Mouse (Mus musculus) hindbrain, embryonic 15.5 days (tissue): Measurements from ENCODE around the gene 4930452B06Rik. TPM values are rescaled to one million over a fixed set of nuclear protein-coding genes. Genes with fewer than 3 reads are reported as not detected.

Experiments used
- ATAC-seq: fragments of 200-750 bp; cut with Nextera tagmentation; 2 replicates; pipeline ENCODE4 v1.8.0; 2017; ENCODE audit warnings: low read depth, moderate number of reproducible peaks, moderate TSS enrichment; ENCODE audit not compliant: low FRiP score
- H3K27ac ChIP-seq: fragments of 300-500 bp; sonication (generic); replicated peaks from 2 replicates; pipeline ENCODE4 v1.5.1; 2015; ENCODE audit warnings: mild to moderate bottlenecking, inconsistent platforms
- H3K27me3 ChIP-seq: fragments of 300-500 bp; sonication (generic); 2 replicates; pipeline ENCODE4 v1.6.1; 2015; ENCODE audit warnings: control low read depth, inconsistent platforms
- H3K36me3 ChIP-seq: fragments of 300-500 bp; sonication (generic); 2 replicates; pipeline ENCODE4 v1.6.1; 2015; ENCODE audit warnings: control low read depth, inconsistent platforms
- H3K4me1 ChIP-seq: fragments of 300-500 bp; sonication (generic); replicated peaks from 2 replicates; pipeline ENCODE4 v1.6.1; 2015; ENCODE audit warnings: control low read depth, inconsistent platforms
- H3K4me2 ChIP-seq: fragments of 300-500 bp; sonication (generic); 2 replicates; pipeline ENCODE4 v1.6.1; 2015; ENCODE audit warnings: moderate library complexity, mild to moderate bottlenecking, inconsistent platforms
- H3K4me3 ChIP-seq: fragments of 300-500 bp; sonication (generic); 2 replicates; pipeline ENCODE4 v1.5.1; 2015; ENCODE audit warnings: mild to moderate bottlenecking, inconsistent platforms
- H3K9ac ChIP-seq: fragments of 300-500 bp; sonication (generic); 2 replicates; pipeline ENCODE4 v1.6.1; 2015; ENCODE audit warnings: inconsistent platforms
- H3K9me3 ChIP-seq: fragments of 300-500 bp; sonication (generic); 2 replicates; pipeline ENCODE4 v1.6.1; 2016; ENCODE audit warnings: control low read depth, inconsistent platforms
- WGBS: fragments of 180-500 bp; shearing (Covaris S2); methylation state at CpG from one replicate; pipeline ENCODE4 v1.1.7; 2015; 5-methylcytosine and 5-hydroxymethylcytosine counted together
- polyA plus RNA-seq: library from polyadenylated mRNA; unstranded; fragments of >200 nt; fragmentation: Nextera tagmentation; extraction: Ambion mirVana; gene quantifications from 2 replicates; pipeline ENCODE4 v1.2.1, GENCODE M21; 2015

The 4930452B06Rik gene
- polyA plus RNA-seq, 1 experiment from 2014 or later = 7.5 TPM

GRCm38 (mm10) chr14:8442691-8443090 lies 223.3 kb downstream of the 4930452B06Rik start:
- H3K4me1 ChIP-seq = no peaks in the 10 kb centered on the region
- no peak overlapping the region for H3K4me2 ChIP-seq
- no peaks in the 10 kb centered on the region for H3K9me3 ChIP-seq
- no peaks in the 10 kb centered on the region for H3K27me3 ChIP-seq
- 86% methylated on average over 3 of the region's 3 CpGs for WGBS
- H3K27ac ChIP-seq = no peak overlapping the region
- H3K4me3 ChIP-seq = no peak overlapping the region
- no peak for ATAC-seq
- no peak overlapping the region for H3K9ac ChIP-seq
- H3K36me3 ChIP-seq = no peaks in the 10 kb centered on the region

DNA sequence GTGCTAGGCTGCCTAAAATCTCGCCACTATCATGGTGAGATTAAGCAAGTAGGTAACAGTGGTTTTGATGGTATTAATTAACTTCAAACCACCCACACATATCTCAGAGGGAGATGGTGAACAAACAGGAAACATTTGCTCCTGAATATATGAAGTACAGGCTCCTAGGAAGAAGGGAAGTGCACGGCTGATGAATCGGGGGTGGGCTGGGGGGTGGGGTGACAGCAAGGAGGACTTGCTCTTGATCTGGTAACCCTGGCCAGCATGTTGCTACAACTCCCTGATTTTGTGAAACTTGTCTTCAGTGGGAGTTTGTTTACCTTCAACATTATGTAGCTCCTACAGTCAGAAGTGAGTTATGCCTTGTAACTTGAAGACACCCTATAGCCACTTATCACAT lies 224.4 kb downstream of the 4930452B06Rik start:
- no peak overlapping the region for H3K9ac ChIP-seq
- 74% methylated on average over 3 of the region's 3 CpGs for WGBS
- no peak overlapping the region for H3K27ac ChIP-seq
- no peaks in the 10 kb centered on the region for H3K4me1 ChIP-seq
- H3K4me2 ChIP-seq = no peak overlapping the region
- no peak overlapping the region for H3K4me3 ChIP-seq
- no peak for ATAC-seq
- no peaks in the 10 kb centered on the region for H3K9me3 ChIP-seq
- H3K36me3 ChIP-seq = no peaks in the 10 kb centered on the region
- no peaks in the 10 kb centered on the region for H3K27me3 ChIP-seq

- Histone ChIP-seq H3K4me1 (no peaks in the 10 kb centered on the region), H3K27me3 (no peaks in the 10 kb centered on the region), H3K9ac (no peak overlapping the region), H3K9me3 (no peaks in the 10 kb centered on the region), H3K36me3 (no peaks in the 10 kb centered on the region), H3K27ac (no peak overlapping the region), H3K4me2 (no peak overlapping the region), H3K4me3 (no peak overlapping the region)
- WGBS = 86% methylated on average over 6 of the region's 6 CpGs
- ATAC-seq = no peak
These were observed 235.3 kb downstream of the 4930452B06Rik start for GRCm38 (mm10) chr14:8430611-8431230.

- Histone ChIP-seq H3K4me3 (no peak overlapping the region), H3K4me1 (no peaks in the 10 kb centered on the region), H3K4me2 (no peak overlapping the region), H3K36me3 (no peaks in the 10 kb centered on the region), H3K9me3 (no peaks in the 10 kb centered on the region), H3K27ac (no peak overlapping the region), H3K27me3 (no peaks in the 10 kb centered on the region), H3K9ac (no peak overlapping the region)
- ATAC-seq = no peak
- WGBS = 81% methylated on average over 2 of the region's 2 CpGs
These were observed 236.3 kb downstream of the 4930452B06Rik start for GRCm38 (mm10) chr14:8429767-8430166.

DNA sequence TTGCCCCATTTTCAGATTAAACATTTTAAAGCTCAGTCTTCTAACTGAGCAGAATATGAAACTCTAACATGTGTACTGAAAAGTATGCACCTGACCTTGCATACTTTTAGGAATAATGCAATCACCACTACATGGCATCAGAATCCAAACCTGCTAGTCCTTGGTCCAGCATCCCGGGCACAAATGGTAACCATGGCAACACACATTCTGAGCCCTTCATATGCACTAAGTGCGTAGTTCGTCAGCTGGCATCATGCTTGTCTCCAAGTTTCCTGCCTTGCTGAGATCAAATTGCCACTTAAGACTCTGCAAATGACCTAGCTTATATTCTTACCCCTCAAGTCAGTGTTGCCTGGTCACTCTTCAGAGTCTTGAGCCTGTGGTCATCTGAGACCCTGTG lies 243.2 kb downstream of the 4930452B06Rik start:
- 53% methylated on average over 3 of the region's 3 CpGs for whole genome bisulfite sequencing

GRCm38 (mm10) chr14:8421199-8421787 lies 244.7 kb downstream of the 4930452B06Rik start:
- 38% methylated on average over 10 of the region's 10 CpGs for WGBS
- no peak overlapping the region for H3K4me3 ChIP-seq
- no peak overlapping the region for H3K9ac ChIP-seq
- H3K27me3 ChIP-seq = no peaks in the 10 kb centered on the region
- H3K27ac ChIP-seq = no peak overlapping the region
- no peaks in the 10 kb centered on the region for H3K9me3 ChIP-seq
- H3K36me3 ChIP-seq = no peaks in the 10 kb centered on the region
- 0 out of 2 replicates have a peak, but pooled peaks have one; percentile 11 for ATAC-seq
- H3K4me1 ChIP-seq = peaks cover 11% of the 10 kb centered on the region; the same call in 1 of the 2 replicates
- H3K4me2 ChIP-seq = no peak overlapping the region

More for the DNA sequence above, 243.2 kb downstream of the 4930452B06Rik start:
- Histone ChIP-seq H3K4me2 (no peak overlapping the region), H3K4me1 (peaks cover 11% of the 10 kb centered on the region; the same call in 1 of the 2 replicates), H3K4me3 (no peak overlapping the region), H3K9me3 (no peaks in the 10 kb centered on the region), H3K27ac (no peak overlapping the region), H3K9ac (no peak overlapping the region), H3K27me3 (no peaks in the 10 kb centered on the region), H3K36me3 (no peaks in the 10 kb centered on the region)
- peak; percentile 69; the same call in 1 of the 2 replicates for ATAC-seq

DNA sequence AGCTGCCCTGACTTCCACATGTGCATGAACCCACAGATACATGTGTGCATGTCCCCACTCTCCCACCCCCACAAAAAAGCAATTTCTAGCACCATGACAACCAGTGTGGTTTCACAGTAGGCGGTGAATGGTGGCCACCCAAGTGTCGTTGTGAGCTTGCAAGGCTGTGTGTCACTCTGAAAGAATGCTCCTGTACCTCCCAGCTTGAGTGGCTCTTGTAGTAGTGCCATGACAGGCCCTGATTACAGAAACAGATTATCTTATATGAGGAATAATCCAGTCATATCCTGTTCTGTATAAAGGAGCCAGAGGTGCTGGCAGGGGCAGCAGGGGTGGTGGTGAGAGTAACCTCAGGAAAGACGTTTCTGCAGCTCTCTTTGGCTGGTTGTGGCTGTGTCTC lies 247.4 kb downstream of the 4930452B06Rik start:
- WGBS = 64% methylated on average over 3 of the region's 3 CpGs
- H3K4me1 ChIP-seq = peaks cover 11% of the 10 kb centered on the region; the same call in 1 of the 2 replicates
- no peaks in the 10 kb centered on the region for H3K27me3 ChIP-seq
- no peak overlapping the region for H3K27ac ChIP-seq
- ATAC-seq = no peak
- no peaks in the 10 kb centered on the region for H3K9me3 ChIP-seq
- no peak overlapping the region for H3K9ac ChIP-seq
- no peak overlapping the region for H3K4me3 ChIP-seq
- no peak overlapping the region for H3K4me2 ChIP-seq
- no peaks in the 10 kb centered on the region for H3K36me3 ChIP-seq

DNA sequence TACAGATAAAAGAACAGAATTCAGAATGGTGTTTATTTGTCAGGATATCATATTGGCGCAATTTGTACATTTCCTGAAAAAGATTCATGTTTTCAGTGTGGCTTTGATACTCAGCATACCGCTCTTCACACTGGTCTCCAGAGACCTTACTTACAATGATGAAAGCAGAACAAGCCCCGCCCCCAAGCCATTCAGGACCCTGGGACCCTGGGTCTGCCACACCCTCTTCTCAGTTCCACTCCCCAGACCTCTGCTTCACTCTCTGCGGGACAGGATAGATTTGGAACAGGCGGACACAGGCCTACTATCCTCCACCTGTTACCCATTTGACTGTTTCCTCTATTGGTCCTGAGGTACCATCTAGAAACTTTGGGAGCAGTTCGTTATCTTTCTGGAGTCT lies 260.1 kb downstream of the 4930452B06Rik start:
- no peaks in the 10 kb centered on the region for H3K4me1 ChIP-seq
- ATAC-seq = no peak
- no peak overlapping the region for H3K27ac ChIP-seq
- no peak overlapping the region for H3K4me3 ChIP-seq
- H3K9me3 ChIP-seq = no peaks in the 10 kb centered on the region
- H3K9ac ChIP-seq = no peak overlapping the region
- WGBS = 73% methylated on average over 6 of the region's 6 CpGs
- no peaks in the 10 kb centered on the region for H3K27me3 ChIP-seq
- no peaks in the 10 kb centered on the region for H3K36me3 ChIP-seq
- H3K4me2 ChIP-seq = no peak overlapping the region

- no peak overlapping the region for H3K9ac ChIP-seq
- H3K4me1 ChIP-seq = no peaks in the 10 kb centered on the region
- H3K4me2 ChIP-seq = no peak overlapping the region
- no peak overlapping the region for H3K4me3 ChIP-seq
- WGBS = 69% methylated on average over 3 of the region's 3 CpGs
- H3K27ac ChIP-seq = no peak overlapping the region
- H3K36me3 ChIP-seq = no peaks in the 10 kb centered on the region
- ATAC-seq = no peak
- no peaks in the 10 kb centered on the region for H3K27me3 ChIP-seq
- no peaks in the 10 kb centered on the region for H3K9me3 ChIP-seq
These were observed 262.7 kb downstream of the 4930452B06Rik start for GRCm38 (mm10) chr14:8403310-8403709.

- Histone ChIP-seq H3K36me3 (no peaks in the 10 kb centered on the region), H3K9ac (no peak overlapping the region), H3K4me1 (no peaks in the 10 kb centered on the region), H3K4me2 (no peak overlapping the region), H3K27ac (no peak overlapping the region), H3K27me3 (no peaks in the 10 kb centered on the region), H3K9me3 (no peaks in the 10 kb centered on the region), H3K4me3 (no peak overlapping the region)
- ATAC-seq = no peak
These were observed 267.5 kb downstream of the 4930452B06Rik start for GRCm38 (mm10) chr14:8398507-8398906.

DNA sequence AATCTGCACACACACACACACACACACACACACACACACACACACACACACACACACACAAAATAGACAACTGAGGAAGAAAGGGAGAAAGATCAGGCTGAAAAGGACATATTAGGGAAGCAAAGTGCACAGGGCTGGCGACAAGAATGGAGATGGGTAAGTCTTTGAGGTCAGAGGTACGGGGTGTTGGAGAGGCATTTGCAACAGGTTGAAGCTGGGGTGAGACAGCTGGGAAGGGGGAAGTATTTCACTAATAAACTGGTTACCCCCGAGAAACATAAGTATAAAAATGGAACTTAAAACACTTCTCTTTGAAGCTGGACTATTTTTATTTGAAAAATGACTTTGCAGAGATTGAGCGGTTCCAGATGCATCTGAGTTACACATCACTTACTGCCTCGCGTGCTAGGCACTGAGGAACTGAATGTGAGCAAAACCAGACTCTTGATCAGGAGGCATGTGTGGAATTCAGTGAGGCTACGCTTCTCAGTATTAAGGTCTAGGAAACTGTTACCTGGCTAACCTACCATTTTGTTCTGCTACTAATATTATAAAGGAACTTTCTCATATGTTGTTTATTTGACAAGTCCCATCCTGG lies 270.3 kb downstream of the 4930452B06Rik start:
- no peak overlapping the region for H3K4me3 ChIP-seq
- no peaks in the 10 kb centered on the region for H3K9me3 ChIP-seq
- no peaks in the 10 kb centered on the region for H3K27me3 ChIP-seq
- no peak overlapping the region for H3K9ac ChIP-seq
- no peak overlapping the region for H3K27ac ChIP-seq
- ATAC-seq = no peak
- WGBS = 89% methylated on average over 7 of the region's 7 CpGs
- H3K4me2 ChIP-seq = no peak overlapping the region
- no peaks in the 10 kb centered on the region for H3K4me1 ChIP-seq
- no peaks in the 10 kb centered on the region for H3K36me3 ChIP-seq

DNA sequence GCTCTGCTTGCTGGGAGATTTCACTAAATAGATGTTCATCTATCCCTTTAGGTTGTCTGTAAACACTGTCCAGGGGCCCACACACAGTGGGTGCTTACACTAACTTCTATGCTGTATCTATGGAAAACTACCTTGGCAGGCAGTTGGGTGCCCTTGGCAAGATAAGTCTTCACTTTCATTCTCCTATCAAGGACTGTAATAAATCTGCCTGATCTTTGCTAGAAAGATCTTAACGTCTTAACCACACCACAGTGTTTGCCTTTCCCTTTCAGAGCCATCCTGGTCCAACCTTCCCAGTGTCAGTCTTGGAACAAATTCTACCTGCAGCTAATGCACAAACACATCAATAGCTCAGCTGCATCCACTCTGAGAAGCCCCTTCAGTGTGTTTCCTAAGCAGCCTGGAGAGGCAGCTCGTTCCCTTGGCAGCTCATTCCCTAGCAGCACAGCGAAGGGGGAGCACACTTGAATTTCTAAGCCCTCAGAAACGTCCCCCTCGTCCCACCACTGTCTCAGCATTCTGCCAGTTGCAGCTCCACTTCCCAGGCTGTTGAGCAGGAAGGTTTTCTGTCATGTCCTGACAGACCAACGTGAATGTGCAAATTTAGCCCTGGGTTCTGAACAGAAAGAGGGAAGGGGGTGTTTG lies 273.7 kb downstream of the 4930452B06Rik start:
- H3K36me3 ChIP-seq = no peaks in the 10 kb centered on the region
- no peaks in the 10 kb centered on the region for H3K9me3 ChIP-seq
- 59% methylated on average over 6 of the region's 6 CpGs for WGBS
- no peak overlapping the region for H3K4me2 ChIP-seq
- no peaks in the 10 kb centered on the region for H3K27me3 ChIP-seq
- ATAC-seq = no peak
- no peaks in the 10 kb centered on the region for H3K4me1 ChIP-seq
- no peak overlapping the region for H3K4me3 ChIP-seq
- H3K27ac ChIP-seq = no peak overlapping the region
- H3K9ac ChIP-seq = no peak overlapping the region
